In genomic region chr8:72002942-72003341, GRCm38 (mm10) we compare ENCODE assay signal across 38 mouse cellular contexts. TPM values are rescaled to one million over a fixed set of nuclear protein-coding genes. Genes with fewer than 3 reads are reported as not detected.
"Had no signal": no experiment of that assay in that cellular context is flagged by ENCODE, and none has a peak within 500 bp of the region (broad histone marks: within the 10 kb centered on the region; RNA-seq: fewer than 3 reads in every experiment).

No protein-coding gene starts in this region.

- H3K4me2 ChIP-seq: embryonic facial prominence, embryonic 12.5 days; embryonic facial prominence, embryonic 13.5 days; embryonic facial prominence, embryonic 15.5 days; forebrain, embryonic 12.5 days; forebrain, embryonic 13.5 days; forebrain, embryonic 15.5 days had no signal

- H3K4me1 ChIP-seq: embryonic facial prominence, embryonic 10.5 days; embryonic facial prominence, embryonic 12.5 days; embryonic facial prominence, embryonic 13.5 days; embryonic facial prominence, embryonic 15.5 days; forebrain, embryonic 10.5 days; forebrain, embryonic 12.5 days; forebrain, embryonic 13.5 days; forebrain, embryonic 15.5 days had no signal

- H3K9me3 ChIP-seq: embryonic facial prominence, embryonic 10.5 days; embryonic facial prominence, embryonic 12.5 days; embryonic facial prominence, embryonic 13.5 days; embryonic facial prominence, embryonic 15.5 days; forebrain, embryonic 10.5 days; forebrain, embryonic 12.5 days; forebrain, embryonic 13.5 days; forebrain, embryonic 15.5 days had no signal

- DNase-seq: cerebellum, adult 8-10 months; cerebellum, adult 9-10 months; cerebellum, adult 9-11 months; cerebellum, postnatal 10 days; cerebellum, postnatal 14 days; cerebellum, postnatal 25 days; cerebellum, postnatal 36 days; embryo, embryonic 11 days; forebrain, postnatal 0 days; gastrocnemius, adult 2 months; gastrocnemius, postnatal 10 days; gastrocnemius, postnatal 14 days; gastrocnemius, postnatal 25 days; gastrocnemius, postnatal 36 days; heart, adult 18-20 months; heart, adult 2 months had no signal

- H3K36me3 ChIP-seq: embryonic facial prominence, embryonic 10.5 days; embryonic facial prominence, embryonic 12.5 days; embryonic facial prominence, embryonic 13.5 days; embryonic facial prominence, embryonic 15.5 days; forebrain, embryonic 10.5 days; forebrain, embryonic 12.5 days; forebrain, embryonic 15.5 days had no signal

- H3K4me3 ChIP-seq: embryonic facial prominence, embryonic 10.5 days; embryonic facial prominence, embryonic 12.5 days; embryonic facial prominence, embryonic 13.5 days; embryonic facial prominence, embryonic 15.5 days; erythroblast, embryonic 14.5 days; forebrain, embryonic 10.5 days; forebrain, embryonic 12.5 days; forebrain, embryonic 13.5 days; forebrain, embryonic 15.5 days; gastrocnemius, adult 2 months; heart, adult 2 months had no signal

- ATAC-seq: forebrain, embryonic 13.5 days; forebrain, embryonic 14.5 days; forebrain, embryonic 15.5 days; forebrain, embryonic 16.5 days; forebrain, postnatal 0 days had no signal

- H3K27me3 ChIP-seq: embryonic facial prominence, embryonic 12.5 days; embryonic facial prominence, embryonic 13.5 days; embryonic facial prominence, embryonic 15.5 days; forebrain, embryonic 12.5 days; forebrain, embryonic 13.5 days; forebrain, embryonic 15.5 days had no signal

- H3K9ac ChIP-seq: embryonic facial prominence, embryonic 12.5 days; embryonic facial prominence, embryonic 13.5 days; embryonic facial prominence, embryonic 15.5 days; forebrain, embryonic 12.5 days; forebrain, embryonic 13.5 days; forebrain, embryonic 15.5 days; forebrain, postnatal 0 days had no signal

- H3K27ac ChIP-seq: embryonic facial prominence, embryonic 10.5 days; embryonic facial prominence, embryonic 12.5 days; embryonic facial prominence, embryonic 13.5 days; embryonic facial prominence, embryonic 15.5 days; forebrain, embryonic 10.5 days; forebrain, embryonic 12.5 days; forebrain, embryonic 13.5 days; forebrain, embryonic 15.5 days; gastrocnemius, adult 2 months; heart, adult 2 months had no signal

RNA-seq across cellular contexts. Expression of gene Cyp4f18, which starts 6.5 kb away (rescaled TPM):
- total RNA-seq: forebrain, postnatal 0 days had no signal

RNA-seq across cellular contexts. Expression of gene Olfr372, which starts 38.1 kb away (rescaled TPM):
- total RNA-seq: common myeloid progenitor, adult 5-6 weeks; forebrain, postnatal 0 days; gastrocnemius, adult 18-20 months; gastrocnemius, adult 2 months; gastrocnemius, adult 8-10 months; gastrocnemius, postnatal 10 days; gastrocnemius, postnatal 14 days; gastrocnemius, postnatal 25 days; gastrocnemius, postnatal 36 days; gastrocnemius, postnatal 4 days; granulocyte monocyte progenitor cell, adult 5-6 weeks; heart, adult 18-20 months; heart, adult 2 months had no signal
- polyA plus RNA-seq: cortical plate, adult 2 months; embryonic facial prominence, embryonic 10.5 days; embryonic facial prominence, embryonic 11.5 days; embryonic facial prominence, embryonic 12.5 days; embryonic facial prominence, embryonic 13.5 days; embryonic facial prominence, embryonic 14.5 days; embryonic facial prominence, embryonic 15.5 days; erythroblast, embryonic 14.5 days; forebrain, embryonic 10.5 days; forebrain, embryonic 11.5 days; forebrain, embryonic 12.5 days; forebrain, embryonic 13.5 days; forebrain, embryonic 14.5 days; forebrain, embryonic 15.5 days; forebrain, embryonic 16.5 days; forebrain, postnatal 0 days; frontal cortex, adult 2 months; gonadal fat pad, adult 2 months; heart, adult 2 months had no signal
